Mouse (Mus musculus): ENCODE data around the gene Card11. TPM values are rescaled to one million over a fixed set of nuclear protein-coding genes. Genes with fewer than 3 reads are reported as not detected.
A peak's percentile ranks its signal among the peaks of the same experiment; 100 is the strongest.

The Card11 gene
- polyA plus RNA-seq, 1 experiment from 2014 or later, result 0.10 TPM

- H3K4me3 ChIP-seq, result peak overlapping the region; percentile 78
- no peaks in the 10 kb centered on the region for H3K9me3 ChIP-seq (replicated peaks)
- H3K27ac ChIP-seq, result peak overlapping the region; percentile 84
- peak overlapping the region; percentile 99 for H3K4me2 ChIP-seq
- H3K36me3 ChIP-seq, result peaks cover 4% of the 10 kb centered on the region; the same call in 1 of the 2 replicates
- WGBS (ENCODE audit: insufficient replicate concordance), result 29% methylated on average over 18 of the region's 18 CpGs
- ATAC-seq, result no peak
- H3K27me3 ChIP-seq (replicated peaks), result no peaks in the 10 kb centered on the region
- H3K9ac ChIP-seq, result peak overlapping the region; percentile 81
- peaks cover 63% of the 10 kb centered on the region for H3K4me1 ChIP-seq
These were observed 171.1 kb downstream of the Card11 start for GRCm38 (mm10) chr5:140829081-140829910.

GRCm38 (mm10) chr5:140828363-140828762 lies 172.0 kb downstream of the Card11 start:
- 0 out of 2 replicates have a peak overlapping the region, but pooled peaks have one; percentile 14 for H3K9ac ChIP-seq
- H3K27me3 ChIP-seq (replicated peaks), result no peaks in the 10 kb centered on the region
- H3K36me3 ChIP-seq, result peaks cover 7% of the 10 kb centered on the region; the same call in 1 of the 2 replicates
- 66% methylated on average over 2 of the region's 2 CpGs for WGBS (ENCODE audit: insufficient replicate concordance)
- H3K9me3 ChIP-seq (replicated peaks), result no peaks in the 10 kb centered on the region
- no peak for ATAC-seq
- H3K4me3 ChIP-seq, result peak overlapping the region; percentile 4; the same call in 1 of the 2 replicates
- H3K4me1 ChIP-seq, result peaks cover 73% of the 10 kb centered on the region
- H3K27ac ChIP-seq, result 0 out of 2 replicates have a peak overlapping the region, but pooled peaks have one; percentile 22
- peak overlapping the region; percentile 99 for H3K4me2 ChIP-seq

- Histone ChIP-seq H3K4me2 (peak overlapping the region; percentile 99), H3K9ac (0 out of 2 replicates have a peak overlapping the region, but pooled peaks have one; percentile 14), H3K27me3 (replicated peaks) (no peaks in the 10 kb centered on the region), H3K9me3 (replicated peaks) (no peaks in the 10 kb centered on the region), H3K36me3 (peaks cover 7% of the 10 kb centered on the region; the same call in 1 of the 2 replicates), H3K27ac (no peak overlapping the region), H3K4me1 (peaks cover 77% of the 10 kb centered on the region), H3K4me3 (0 out of 2 replicates have a peak overlapping the region, but pooled peaks have one; percentile 4)
- 59% methylated on average over 8 of the region's 8 CpGs for WGBS (ENCODE audit: insufficient replicate concordance)
- no peak for ATAC-seq
These were observed 172.5 kb downstream of the Card11 start for GRCm38 (mm10) chr5:140827896-140828295.

GRCm38 (mm10) chr5:140827413-140827812 lies 173.0 kb downstream of the Card11 start:
- H3K4me1 ChIP-seq, result peaks cover 82% of the 10 kb centered on the region
- no peaks in the 10 kb centered on the region for H3K9me3 ChIP-seq (replicated peaks)
- no peak overlapping the region for H3K27ac ChIP-seq
- no peak overlapping the region for H3K9ac ChIP-seq
- H3K4me3 ChIP-seq, result no peak overlapping the region
- H3K36me3 ChIP-seq, result peaks cover 7% of the 10 kb centered on the region; the same call in 1 of the 2 replicates
- H3K27me3 ChIP-seq (replicated peaks), result no peaks in the 10 kb centered on the region
- no peak for ATAC-seq
- 0 out of 2 replicates have a peak overlapping the region, but pooled peaks have one; percentile 99 for H3K4me2 ChIP-seq
- 36% methylated on average over 2 of the region's 2 CpGs for WGBS (ENCODE audit: insufficient replicate concordance)

GRCm38 (mm10) chr5:140826796-140827195 lies 173.6 kb downstream of the Card11 start:
- peaks cover 7% of the 10 kb centered on the region; the same call in 1 of the 2 replicates for H3K36me3 ChIP-seq
- no peak overlapping the region for H3K4me3 ChIP-seq
- no peaks in the 10 kb centered on the region for H3K27me3 ChIP-seq (replicated peaks)
- H3K9me3 ChIP-seq (replicated peaks), result no peaks in the 10 kb centered on the region
- H3K27ac ChIP-seq, result peak overlapping the region; percentile 25; the same call in 1 of the 2 replicates
- H3K4me2 ChIP-seq, result no peak overlapping the region
- H3K9ac ChIP-seq, result no peak overlapping the region
- ATAC-seq, result no peak
- WGBS (ENCODE audit: insufficient replicate concordance), result 52% methylated on average over 1 of the region's 1 CpGs
- peaks cover 81% of the 10 kb centered on the region for H3K4me1 ChIP-seq

- no peaks in the 10 kb centered on the region for H3K9me3 ChIP-seq (replicated peaks)
- H3K9ac ChIP-seq, result no peak overlapping the region
- H3K27ac ChIP-seq, result no peak overlapping the region
- no peaks in the 10 kb centered on the region for H3K27me3 ChIP-seq (replicated peaks)
- H3K4me1 ChIP-seq, result peaks cover 81% of the 10 kb centered on the region
- H3K4me3 ChIP-seq, result no peak overlapping the region
- peaks cover 7% of the 10 kb centered on the region; the same call in 1 of the 2 replicates for H3K36me3 ChIP-seq
- 71% methylated on average over 1 of the region's 1 CpGs for WGBS (ENCODE audit: insufficient replicate concordance)
- no peak for ATAC-seq
- H3K4me2 ChIP-seq, result no peak overlapping the region
These were observed 174.3 kb downstream of the Card11 start for GRCm38 (mm10) chr5:140826118-140826517.

GRCm38 (mm10) chr5:140824126-140824525 lies 176.3 kb downstream of the Card11 start:
- peaks cover 84% of the 10 kb centered on the region for H3K4me1 ChIP-seq

GRCm38 (mm10) chr5:140823386-140823785 lies 177.0 kb downstream of the Card11 start:
- Histone ChIP-seq H3K9me3 (replicated peaks) (no peaks in the 10 kb centered on the region), H3K4me3 (no peak overlapping the region), H3K27ac (no peak overlapping the region), H3K9ac (no peak overlapping the region), H3K4me1 (peaks cover 84% of the 10 kb centered on the region), H3K36me3 (peaks cover 7% of the 10 kb centered on the region), H3K4me2 (no peak overlapping the region), H3K27me3 (replicated peaks) (no peaks in the 10 kb centered on the region)
- no peak for ATAC-seq
- 66% methylated on average over 2 of the region's 2 CpGs for WGBS (ENCODE audit: insufficient replicate concordance)

More at GRCm38 (mm10) chr5:140824126-140824525, 176.3 kb downstream of the Card11 start:
- Histone ChIP-seq H3K9ac (no peak overlapping the region), H3K4me2 (no peak overlapping the region), H3K27me3 (replicated peaks) (no peaks in the 10 kb centered on the region), H3K4me3 (no peak overlapping the region), H3K36me3 (peaks cover 7% of the 10 kb centered on the region), H3K27ac (no peak overlapping the region), H3K9me3 (replicated peaks) (no peaks in the 10 kb centered on the region)
- ATAC-seq, result no peak
- WGBS (ENCODE audit: insufficient replicate concordance), result 45% methylated on average over 7 of the region's 7 CpGs

Small RNA genes within 50 kb of the gene (microRNA-seq; reads per million reads assigned to microRNA genes)
- not detected for gene Gm44385

Other genes with a start within 250 kb of the Card11 start
- 33.8 TPM in 2 replicates for gene Gna12, start 170.2 kb downstream of the Card11 start, polyA plus RNA-seq (2016; fragmentation: Nextera tagmentation; extraction: Ambion mirVana)
- 0.41 and 0.80 TPM in 2 replicates for gene Sdk1, start 240.9 kb upstream of the Card11 start, polyA plus RNA-seq (2016; fragmentation: Nextera tagmentation; extraction: Ambion mirVana)